Mouse (Mus musculus): ENCODE measurements around the gene Wnt5a. TPM values are rescaled to one million over a fixed set of nuclear protein-coding genes. Genes with fewer than 3 reads are reported as not detected.

Gene Wnt5a
- total RNA-seq, 2 experiments from 2014 or later = 18.9 to 19.9 TPM

DNA sequence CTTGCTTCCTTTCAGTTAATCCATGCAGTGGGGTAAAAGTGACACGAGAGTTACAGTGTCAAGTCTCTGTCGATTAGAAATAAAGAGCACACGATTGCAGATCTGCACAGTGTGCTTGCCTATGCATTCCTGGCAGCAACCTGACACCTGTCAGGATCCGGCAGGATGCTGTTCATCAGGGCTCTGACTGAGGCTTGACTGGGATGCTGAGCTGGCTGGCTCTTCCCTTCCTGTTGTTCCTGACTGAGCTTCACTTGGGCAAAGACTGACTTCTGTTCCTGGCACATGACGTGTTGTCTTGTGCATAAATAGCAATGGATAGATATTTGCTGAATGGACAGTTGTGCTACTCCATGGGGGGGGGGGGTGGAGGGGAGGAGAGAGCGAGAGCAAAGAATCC lies 57.3 kb downstream of the Wnt5a start:
- no peak for DNase-seq (ENCODE audit: low spot score in 2 of 2)
